Mouse (Mus musculus): ENCODE measurements at regions not wholly inside any gene's neighbourhood (a gene's known extent, or its start where the extent isn't known, plus 50 kb on each side); places are given as distances from the start of the nearest gene placed in this dataset.

GRCm38 (mm10) chr11:41470938-41471633, 529.6 kb downstream of the Gabrg2 start:
- Histone ChIP-seq H3K27me3 (ENCODE audit: insufficient read depth, low read length) (no peaks in the 10 kb centered on the region), H3K9ac (no peak overlapping the region), H3K9me3 (ENCODE audit: low read depth, low read length) (no peaks in the 10 kb centered on the region), H3K27ac (ENCODE audit: low read depth) (no peak overlapping the region), H3K4me1 (ENCODE audit: insufficient read depth) (no peaks in the 10 kb centered on the region), H3K4me3 (ENCODE audit: low read depth, low read length) (no peak overlapping the region), H3K36me3 (ENCODE audit: insufficient read depth) (no peaks in the 10 kb centered on the region), H3K4me2 (no peak overlapping the region)
- ATAC-seq (ENCODE audit: insufficient read depth), result no peak
- no peak for TF ChIP-seq CTCF (IDR thresholded peaks at IDR 0.05; ENCODE audit: low read depth)
- DNase-seq, result no peak
- WGBS, result 77% methylated on average over 1 of the region's 1 CpGs

- peak; percentile 83 for ATAC-seq (ENCODE audit: insufficient read depth)
- peak; percentile 75 for DNase-seq
- no peak overlapping the region for H3K9ac ChIP-seq
- H3K4me1 ChIP-seq (ENCODE audit: insufficient read depth), result no peaks in the 10 kb centered on the region
- no peaks in the 10 kb centered on the region for H3K36me3 ChIP-seq (ENCODE audit: insufficient read depth)
- no peak overlapping the region for H3K27ac ChIP-seq (ENCODE audit: low read depth)
- WGBS, result 43% methylated on average over 2 of the region's 2 CpGs
- no peak for TF ChIP-seq CTCF (IDR thresholded peaks at IDR 0.05; ENCODE audit: low read depth)
- no peak overlapping the region for H3K4me2 ChIP-seq
- no peak overlapping the region for H3K4me3 ChIP-seq (ENCODE audit: low read depth, low read length)
- H3K9me3 ChIP-seq (ENCODE audit: low read depth, low read length), result no peaks in the 10 kb centered on the region
- H3K27me3 ChIP-seq (ENCODE audit: insufficient read depth, low read length), result no peaks in the 10 kb centered on the region
Observed at GRCm38 (mm10) chr11:41467330-41467729, 533.3 kb downstream of the Gabrg2 start.

GRCm38 (mm10) chr11:41433846-41434245, 566.8 kb downstream of the Gabrg2 start:
- Histone ChIP-seq H3K27me3 (ENCODE audit: insufficient read depth, low read length) (no peaks in the 10 kb centered on the region), H3K4me3 (ENCODE audit: low read depth, low read length) (no peak overlapping the region), H3K9me3 (ENCODE audit: low read depth, low read length) (no peaks in the 10 kb centered on the region), H3K4me2 (no peak overlapping the region), H3K36me3 (ENCODE audit: insufficient read depth) (no peaks in the 10 kb centered on the region), H3K4me1 (ENCODE audit: insufficient read depth) (no peaks in the 10 kb centered on the region), H3K27ac (ENCODE audit: low read depth) (no peak overlapping the region), H3K9ac (no peak overlapping the region)
- peak; percentile 23 for DNase-seq
- WGBS, result 53% methylated on average over 3 of the region's 3 CpGs
- TF ChIP-seq CTCF (IDR thresholded peaks at IDR 0.05; ENCODE audit: low read depth), result peak; percentile 23; the same call in 1 of the 2 replicates
- ATAC-seq (ENCODE audit: insufficient read depth), result no peak

- H3K4me3 ChIP-seq (ENCODE audit: low read depth, low read length), result no peak overlapping the region
- no peak overlapping the region for H3K27ac ChIP-seq (ENCODE audit: low read depth)
- 69% methylated on average over 4 of the region's 4 CpGs for WGBS
- H3K27me3 ChIP-seq (ENCODE audit: insufficient read depth, low read length), result no peaks in the 10 kb centered on the region
- DNase-seq (no peak), ATAC-seq (ENCODE audit: insufficient read depth) (no peak)
- H3K9me3 ChIP-seq (ENCODE audit: low read depth, low read length), result no peaks in the 10 kb centered on the region
- no peak overlapping the region for H3K4me2 ChIP-seq
- H3K36me3 ChIP-seq (ENCODE audit: insufficient read depth), result no peaks in the 10 kb centered on the region
- H3K4me1 ChIP-seq (ENCODE audit: insufficient read depth), result no peaks in the 10 kb centered on the region
- TF ChIP-seq CTCF (IDR thresholded peaks at IDR 0.05; ENCODE audit: low read depth), result no peak
- no peak overlapping the region for H3K9ac ChIP-seq
Observed at GRCm38 (mm10) chr11:41425592-41425991, 575.1 kb downstream of the Gabrg2 start.

Data from lung, embryonic 14.5 days (tissue).